Mouse (Mus musculus) forebrain, embryonic 13.5 days (tissue): ENCODE measurements around the gene Cnksr3. TPM values are rescaled to one million over a fixed set of nuclear protein-coding genes. Genes with fewer than 3 reads are reported as not detected.

Experiments used
- ATAC-seq: fragments of 200-750 bp; cut with Nextera tagmentation; 2 replicates; pipeline ENCODE4 v1.8.0; 2017
- H3K27ac ChIP-seq: fragments of 300-500 bp; sonication (generic); 2 replicates; pipeline ENCODE4 v1.5.1; 2015; ENCODE audit warnings: inconsistent platforms, mild to moderate bottlenecking, moderate library complexity
- H3K27me3 ChIP-seq: fragments of 300-500 bp; sonication (generic); 2 replicates; pipeline ENCODE4 v1.6.1; 2015; ENCODE audit warnings: mild to moderate bottlenecking, inconsistent platforms
- H3K36me3 ChIP-seq: fragments of 300-500 bp; sonication (generic); 2 replicates; pipeline ENCODE4 v1.6.1; 2015; ENCODE audit warnings: mild to moderate bottlenecking, inconsistent platforms; ENCODE audit not compliant: poor library complexity, severe bottlenecking
- H3K4me1 ChIP-seq: fragments of 300-500 bp; sonication (generic); 2 replicates; pipeline ENCODE4 v1.6.1; 2015; ENCODE audit warnings: inconsistent platforms
- H3K4me2 ChIP-seq: fragments of 300-500 bp; sonication (generic); 2 replicates; pipeline ENCODE4 v1.6.1; 2015; ENCODE audit warnings: inconsistent platforms, mild to moderate bottlenecking, moderate library complexity
- H3K4me3 ChIP-seq: fragments of 300-500 bp; sonication (generic); 2 replicates; pipeline ENCODE4 v1.5.1; 2015; ENCODE audit warnings: mild to moderate bottlenecking, inconsistent platforms
- H3K9ac ChIP-seq: fragments of 300-500 bp; sonication (generic); 2 replicates; pipeline ENCODE4 v1.6.1; 2015; ENCODE audit warnings: mild to moderate bottlenecking, inconsistent platforms
- H3K9me3 ChIP-seq: fragments of 300-500 bp; sonication (generic); replicated peaks from 2 replicates; pipeline ENCODE4 v1.6.1; 2016; ENCODE audit warnings: inconsistent platforms
- WGBS: fragments of 180-500 bp; shearing (Covaris S2); methylation state at CpG from one replicate; pipeline ENCODE4 v1.1.7; 2015; 5-methylcytosine and 5-hydroxymethylcytosine counted together
- polyA plus RNA-seq: library from polyadenylated mRNA; unstranded; fragments of >200 nt; fragmentation: Nextera tagmentation; extraction: Ambion mirVana; gene quantifications from 2 replicates; pipeline ENCODE4 v1.2.1, GENCODE M21; 2015

Gene Cnksr3
- polyA plus RNA-seq, 1 experiment from 2014 or later = 4.2 TPM

DNA sequence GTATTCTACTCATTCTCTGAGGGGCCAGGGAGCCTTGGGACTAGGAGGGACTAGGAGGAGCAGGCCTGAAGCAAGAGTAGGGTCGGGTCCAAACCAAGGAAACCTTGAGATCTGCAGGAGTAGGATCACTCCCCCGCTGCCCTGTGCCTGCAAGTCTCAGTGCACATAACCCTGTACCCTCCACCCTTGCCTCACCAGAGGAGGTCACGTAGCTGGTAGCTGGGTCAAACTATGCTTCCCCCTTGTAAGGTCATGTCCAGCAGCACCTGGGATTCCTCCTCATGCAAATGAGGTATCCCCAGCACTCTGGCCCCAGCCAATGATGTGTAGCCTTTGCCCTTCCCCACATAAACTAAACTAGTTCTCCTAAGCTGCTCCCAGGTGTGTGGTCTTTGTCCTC is 41.6 kb downstream of the Cnksr3 start:
- no peaks in the 10 kb centered on the region for H3K4me1 ChIP-seq
- no peak overlapping the region for H3K27ac ChIP-seq
- H3K4me3 ChIP-seq = no peak overlapping the region
- WGBS = 93% methylated on average over 3 of the region's 3 CpGs
- H3K9ac ChIP-seq = no peak overlapping the region
- H3K27me3 ChIP-seq = 0 out of 2 replicates have a peak, but pooled peaks cover 3% of the 10 kb centered on the region
- H3K4me2 ChIP-seq = no peak overlapping the region
- ATAC-seq = no peak
- H3K9me3 ChIP-seq = no peaks in the 10 kb centered on the region
- H3K36me3 ChIP-seq = no peaks in the 10 kb centered on the region

DNA sequence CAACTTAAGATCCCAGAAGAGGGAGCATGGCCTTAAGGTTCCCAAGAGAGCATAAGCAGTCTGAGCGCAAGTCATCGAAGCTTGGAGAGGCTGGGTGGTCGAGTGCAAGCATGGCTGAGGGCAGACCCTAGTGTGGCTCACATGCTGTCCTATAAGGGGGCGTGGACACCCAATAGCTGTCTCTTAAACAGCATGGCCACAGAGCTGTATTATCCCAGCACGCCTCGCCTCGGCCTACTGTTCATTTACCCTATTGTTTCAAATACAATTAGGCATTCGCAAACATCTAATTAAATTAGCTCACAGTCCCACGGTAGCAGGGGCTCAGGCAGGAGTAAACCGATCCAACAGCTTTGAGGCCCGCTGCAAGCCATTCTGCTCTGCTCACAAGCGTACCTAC is 49.0 kb downstream of the Cnksr3 start:
- Histone ChIP-seq H3K27me3 (0 out of 2 replicates have a peak, but pooled peaks cover 8% of the 10 kb centered on the region), H3K9me3 (no peaks in the 10 kb centered on the region), H3K4me3 (no peak overlapping the region), H3K4me1 (peaks cover 31% of the 10 kb centered on the region), H3K36me3 (no peaks in the 10 kb centered on the region), H3K4me2 (no peak overlapping the region), H3K9ac (no peak overlapping the region), H3K27ac (no peak overlapping the region)
- WGBS = 22% methylated on average over 12 of the region's 12 CpGs
- peak; percentile 72 for ATAC-seq

DNA sequence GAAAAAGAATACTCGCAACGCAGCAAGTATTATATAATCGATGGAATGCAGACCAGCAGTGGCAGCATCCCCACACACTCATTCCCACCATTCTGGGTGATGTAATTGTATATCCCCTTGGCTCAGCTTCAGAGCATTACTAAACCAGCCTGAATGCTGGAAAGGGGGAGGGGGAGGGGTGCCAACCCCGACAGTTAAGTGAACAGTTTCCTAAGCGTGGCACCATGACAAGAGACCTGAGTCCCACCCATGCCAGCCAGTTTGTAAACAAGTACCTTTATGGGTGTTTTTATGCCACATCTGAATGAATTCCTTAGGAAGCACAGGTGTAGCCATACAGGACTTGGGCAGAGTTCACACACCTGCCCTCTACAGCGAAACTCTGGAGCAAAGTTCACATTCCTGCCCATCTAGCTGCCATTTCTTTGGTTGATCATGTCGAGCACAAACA is 53.0 kb downstream of the Cnksr3 start:
- Histone ChIP-seq H3K27ac (peak overlapping the region; percentile 61), H3K4me2 (peak overlapping the region; percentile 51), H3K9me3 (no peaks in the 10 kb centered on the region), H3K27me3 (0 out of 2 replicates have a peak, but pooled peaks cover 5% of the 10 kb centered on the region), H3K4me3 (peak overlapping the region; percentile 12; the same call in 1 of the 2 replicates), H3K9ac (no peak overlapping the region), H3K4me1 (peaks cover 33% of the 10 kb centered on the region), H3K36me3 (no peaks in the 10 kb centered on the region)
- WGBS = 45% methylated on average over 7 of the region's 7 CpGs
- ATAC-seq = peak; percentile 79

DNA sequence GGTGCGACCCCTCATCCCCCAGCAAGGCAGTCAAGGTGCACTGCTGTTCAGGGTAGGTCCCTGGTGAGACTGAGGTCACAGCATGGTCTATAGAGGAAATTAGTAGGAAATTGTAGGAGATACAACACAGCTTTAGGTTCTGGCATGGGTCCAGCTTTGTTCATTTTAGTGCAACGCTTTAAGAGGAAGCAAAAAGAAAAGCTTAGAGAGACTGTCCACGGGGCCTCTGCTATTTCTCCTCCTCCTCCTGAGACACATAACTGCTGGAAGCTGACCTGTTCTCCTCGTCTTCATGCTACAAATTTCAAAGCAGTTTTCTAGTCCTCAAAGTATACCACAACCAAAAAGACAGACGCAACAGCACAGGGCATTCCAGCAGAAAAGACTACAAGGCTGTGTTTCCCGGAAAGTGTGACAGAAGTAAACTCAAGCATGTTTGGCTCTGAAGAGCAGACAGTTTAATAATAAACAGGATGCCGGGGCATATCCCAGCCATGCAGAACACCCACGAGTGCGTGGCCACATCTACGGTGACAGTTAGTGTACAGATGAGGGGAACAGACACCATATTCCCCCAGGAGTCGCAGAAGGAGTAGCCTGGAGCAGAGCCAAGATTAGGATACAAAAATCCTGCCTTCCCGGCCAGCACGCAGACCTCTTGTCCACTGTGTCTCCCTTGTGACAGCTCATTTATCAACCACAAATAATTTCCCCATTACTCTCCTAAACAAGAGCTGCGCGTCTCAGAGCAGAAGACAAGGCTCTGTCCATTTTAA is 53.6 kb downstream of the Cnksr3 start:
- 0 out of 2 replicates have a peak, but pooled peaks cover 5% of the 10 kb centered on the region for H3K27me3 ChIP-seq
- ATAC-seq = peak; percentile 48
- peaks cover 29% of the 10 kb centered on the region for H3K4me1 ChIP-seq
- peak overlapping the region; percentile 12 for H3K4me3 ChIP-seq
- H3K9me3 ChIP-seq = no peaks in the 10 kb centered on the region
- WGBS = 35% methylated on average over 15 of the region's 15 CpGs
- H3K9ac ChIP-seq = peak overlapping the region; percentile 37
- H3K4me2 ChIP-seq = peak overlapping the region; percentile 51
- H3K27ac ChIP-seq = peak overlapping the region; percentile 61
- no peaks in the 10 kb centered on the region for H3K36me3 ChIP-seq

DNA sequence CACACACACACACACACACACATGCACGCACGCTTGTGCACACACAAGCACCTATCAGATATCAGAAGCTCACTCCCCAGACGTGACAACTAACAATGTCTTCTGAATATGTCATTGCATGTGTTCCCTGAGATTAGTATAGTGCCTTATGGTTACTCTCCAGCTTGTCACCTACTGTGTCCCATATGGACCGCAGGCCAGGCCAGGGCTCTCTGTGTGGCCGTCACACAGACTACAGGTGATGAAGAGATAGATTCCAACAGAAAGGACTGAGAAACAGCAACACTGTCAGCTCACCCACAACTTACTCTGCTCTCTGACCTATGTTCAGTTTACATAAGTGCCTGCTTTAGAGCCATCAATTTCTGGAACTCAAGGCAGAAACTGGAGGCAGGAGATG is 57.2 kb downstream of the Cnksr3 start:
- WGBS = 95% methylated on average over 5 of the region's 5 CpGs
- no peak overlapping the region for H3K9ac ChIP-seq
- no peaks in the 10 kb centered on the region for H3K9me3 ChIP-seq
- H3K36me3 ChIP-seq = no peaks in the 10 kb centered on the region
- H3K4me3 ChIP-seq = no peak overlapping the region
- H3K4me2 ChIP-seq = no peak overlapping the region
- no peaks in the 10 kb centered on the region for H3K27me3 ChIP-seq
- ATAC-seq = no peak
- H3K27ac ChIP-seq = no peak overlapping the region
- peaks cover 19% of the 10 kb centered on the region for H3K4me1 ChIP-seq

DNA sequence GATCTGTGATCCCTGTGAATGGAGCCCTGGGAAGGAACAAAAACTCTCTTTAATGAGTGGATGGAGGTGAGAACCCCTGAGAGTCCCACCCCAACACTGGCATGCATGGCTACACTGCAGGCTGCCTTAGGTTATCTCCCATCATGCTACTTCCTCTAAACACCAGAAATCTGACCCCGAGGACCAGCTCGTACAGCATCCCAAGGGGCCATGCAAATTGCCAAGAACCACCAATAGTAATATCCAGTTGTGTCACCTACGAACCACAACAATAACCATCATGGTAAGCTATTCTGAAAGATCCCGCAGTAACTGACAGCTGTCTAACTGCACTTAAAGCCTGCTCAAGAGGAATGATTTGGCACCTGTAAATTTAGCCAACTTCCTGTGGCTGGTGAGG is 59.1 kb downstream of the Cnksr3 start:
- Histone ChIP-seq H3K9ac (no peak overlapping the region), H3K36me3 (no peaks in the 10 kb centered on the region), H3K4me2 (no peak overlapping the region), H3K4me3 (no peak overlapping the region), H3K27me3 (no peaks in the 10 kb centered on the region), H3K27ac (no peak overlapping the region), H3K9me3 (no peaks in the 10 kb centered on the region), H3K4me1 (peaks cover under 1% of the 10 kb centered on the region)
- 86% methylated on average over 4 of the region's 4 CpGs for WGBS
- ATAC-seq = no peak

DNA sequence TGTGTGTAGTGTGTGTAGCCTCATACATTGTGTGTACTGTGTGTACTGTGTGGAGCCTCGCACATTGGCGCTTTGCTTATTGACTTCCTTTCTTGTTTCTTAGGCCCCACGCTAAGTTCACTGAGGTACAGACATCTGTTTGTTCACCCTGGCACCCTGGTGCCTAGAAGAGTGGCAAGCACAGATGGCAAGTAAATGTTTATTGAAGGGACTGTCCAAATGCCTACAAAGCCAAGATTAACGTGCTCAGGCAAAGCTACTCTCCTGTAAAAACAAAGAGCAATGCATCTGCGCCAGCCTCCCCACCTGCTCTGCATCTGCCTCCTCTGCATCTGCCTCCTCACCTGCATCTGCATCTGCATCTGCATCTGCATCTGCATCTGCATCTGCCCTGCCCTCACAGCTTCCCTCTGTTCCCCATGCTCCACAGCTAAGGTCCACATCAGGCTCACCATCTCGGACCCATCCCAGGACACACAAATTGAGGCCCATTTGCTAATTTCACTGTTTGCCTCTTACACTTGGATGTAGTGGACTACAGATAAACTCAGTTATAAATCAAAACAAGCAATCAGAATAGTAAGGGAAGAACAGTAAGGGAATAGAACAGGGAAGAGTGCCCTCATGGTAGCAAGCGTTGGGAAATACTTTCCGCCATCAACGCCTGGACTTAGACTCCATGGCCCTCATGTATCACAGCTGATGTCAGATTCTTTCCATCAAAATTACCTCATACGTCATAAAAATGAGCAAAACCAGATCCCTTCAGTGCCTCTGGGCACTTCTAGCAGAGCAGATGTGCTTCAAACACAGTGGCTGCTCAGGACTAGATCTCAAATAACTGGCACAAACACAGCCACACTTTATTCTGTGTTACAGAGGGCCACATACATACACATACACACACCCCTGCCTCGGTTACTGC is 62.1 kb downstream of the Cnksr3 start:
- no peak for ATAC-seq
- 89% methylated on average over 11 of the region's 11 CpGs for WGBS
- H3K36me3 ChIP-seq = no peaks in the 10 kb centered on the region

DNA sequence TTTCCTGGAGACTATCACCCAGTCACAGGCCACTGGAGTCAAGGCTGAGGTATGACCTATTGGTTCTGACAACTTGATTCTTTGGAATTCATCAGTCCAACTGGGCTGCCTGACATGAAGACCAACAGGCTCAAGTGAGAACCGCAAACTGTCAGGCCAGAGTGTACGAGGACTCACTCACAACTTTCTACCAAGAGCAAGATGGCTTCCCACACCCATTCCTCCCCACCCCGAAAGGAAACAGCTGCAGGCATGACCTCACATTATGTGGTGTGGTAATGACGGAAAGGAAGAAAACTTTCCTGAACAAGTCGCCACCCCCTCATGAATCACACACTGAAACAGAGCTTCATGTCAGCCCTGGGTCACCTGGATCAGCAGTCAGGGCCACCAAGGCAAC is 66.4 kb downstream of the Cnksr3 start:
- no peaks in the 10 kb centered on the region for H3K27me3 ChIP-seq
- no peak for ATAC-seq
- H3K36me3 ChIP-seq = no peaks in the 10 kb centered on the region

More for the DNA sequence above, 62.1 kb downstream of the Cnksr3 start:
- H3K4me3 ChIP-seq = no peak overlapping the region
- no peak overlapping the region for H3K9ac ChIP-seq
- no peaks in the 10 kb centered on the region for H3K27me3 ChIP-seq
- no peak overlapping the region for H3K27ac ChIP-seq
- H3K4me1 ChIP-seq = no peaks in the 10 kb centered on the region
- H3K9me3 ChIP-seq = no peaks in the 10 kb centered on the region
- no peak overlapping the region for H3K4me2 ChIP-seq

DNA sequence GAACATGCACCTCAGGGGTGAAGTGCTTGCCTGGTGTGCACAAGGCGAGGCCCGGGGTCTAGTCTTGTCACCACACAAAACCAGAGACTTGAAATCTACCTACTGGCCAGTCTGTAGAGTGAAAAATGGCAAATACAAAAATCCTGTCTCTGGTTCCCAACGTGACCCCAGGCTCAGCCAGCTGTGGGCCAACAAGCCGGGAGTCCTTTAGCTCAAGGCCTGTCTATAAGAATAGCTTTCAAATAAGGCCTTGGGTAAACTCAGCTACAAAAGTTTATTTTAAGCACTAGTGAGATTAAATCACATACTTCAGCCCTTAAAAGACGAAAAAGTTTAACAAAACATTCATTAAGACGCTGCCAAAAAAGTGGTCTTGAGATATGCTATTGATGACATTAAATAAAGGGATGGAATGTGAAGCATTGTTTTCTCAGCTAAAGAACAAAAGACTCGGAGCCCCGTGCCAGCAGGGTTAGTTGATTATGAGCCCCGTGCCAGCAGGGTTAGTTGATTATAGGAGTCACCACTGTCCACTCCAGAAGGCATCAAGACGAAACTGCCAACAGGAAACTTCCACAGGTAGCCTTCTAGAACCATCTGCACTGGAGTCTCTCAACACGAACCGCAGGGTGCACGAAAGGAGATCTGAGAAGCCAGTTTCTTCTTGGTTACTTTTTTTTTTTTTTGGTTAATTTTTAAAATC is 67.8 kb downstream of the Cnksr3 start:
- Histone ChIP-seq H3K27me3 (no peaks in the 10 kb centered on the region), H3K4me2 (no peak overlapping the region), H3K9ac (no peak overlapping the region), H3K27ac (no peak overlapping the region), H3K4me1 (peaks cover 3% of the 10 kb centered on the region; the same call in 1 of the 2 replicates), H3K9me3 (no peaks in the 10 kb centered on the region), H3K36me3 (no peaks in the 10 kb centered on the region), H3K4me3 (no peak overlapping the region)
- no peak for ATAC-seq
- WGBS = 53% methylated on average over 13 of the region's 13 CpGs

More for the DNA sequence above, 66.4 kb downstream of the Cnksr3 start:
- peaks cover 3% of the 10 kb centered on the region; the same call in 1 of the 2 replicates for H3K4me1 ChIP-seq
- 87% methylated on average over 5 of the region's 5 CpGs for WGBS
- H3K9ac ChIP-seq = no peak overlapping the region
- no peak overlapping the region for H3K27ac ChIP-seq
- H3K9me3 ChIP-seq = no peaks in the 10 kb centered on the region
- no peak overlapping the region for H3K4me3 ChIP-seq
- H3K4me2 ChIP-seq = no peak overlapping the region

DNA sequence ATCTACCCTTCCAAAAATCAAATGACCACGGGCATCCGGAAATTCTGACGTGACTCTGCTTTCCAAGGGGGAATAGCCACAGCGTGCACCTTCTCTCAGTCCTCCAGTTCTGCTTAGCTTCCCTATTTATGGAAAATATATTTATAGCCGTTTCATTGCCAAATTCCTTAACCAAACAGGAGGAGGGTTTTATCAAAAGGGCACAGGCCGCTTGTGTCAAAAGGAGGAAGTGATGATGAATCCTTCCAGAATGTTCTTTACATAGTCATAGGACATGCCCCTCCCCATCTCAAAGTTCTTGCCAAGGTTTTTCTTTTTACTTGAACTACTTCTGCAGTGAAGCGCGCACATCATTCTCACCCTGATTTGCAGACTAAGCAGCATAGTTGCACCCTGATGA is 69.8 kb downstream of the Cnksr3 start:
- Histone ChIP-seq H3K4me3 (no peak overlapping the region), H3K9ac (no peak overlapping the region), H3K4me1 (peaks cover 3% of the 10 kb centered on the region; the same call in 1 of the 2 replicates), H3K27ac (no peak overlapping the region), H3K4me2 (no peak overlapping the region), H3K9me3 (no peaks in the 10 kb centered on the region), H3K36me3 (no peaks in the 10 kb centered on the region), H3K27me3 (no peaks in the 10 kb centered on the region)
- 96% methylated on average over 8 of the region's 8 CpGs for WGBS
- no peak for ATAC-seq

DNA sequence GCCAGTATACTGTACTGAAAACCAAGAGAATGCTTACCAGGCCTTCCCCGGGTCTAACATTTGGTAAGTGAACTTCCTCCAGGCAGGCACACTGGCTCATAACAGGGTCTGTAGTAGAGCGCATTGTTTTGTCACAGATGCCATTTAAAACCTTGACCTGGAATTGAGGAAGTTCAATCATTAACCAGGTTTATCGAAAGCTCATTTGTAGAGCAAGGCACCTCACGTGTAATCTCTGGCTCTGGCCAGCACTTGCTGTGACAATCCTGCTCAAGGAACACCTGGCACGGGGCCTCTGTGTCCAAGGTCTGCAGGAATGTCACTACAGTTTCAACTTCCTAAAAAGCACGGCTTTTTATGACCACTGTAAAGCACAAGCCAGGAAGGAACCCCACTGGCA is 71.8 kb downstream of the Cnksr3 start:
- no peaks in the 10 kb centered on the region for H3K27me3 ChIP-seq
- peaks cover 3% of the 10 kb centered on the region; the same call in 1 of the 2 replicates for H3K4me1 ChIP-seq
- H3K9me3 ChIP-seq = no peaks in the 10 kb centered on the region
- ATAC-seq = no peak
- H3K4me3 ChIP-seq = no peak overlapping the region
- H3K27ac ChIP-seq = no peak overlapping the region
- H3K36me3 ChIP-seq = no peaks in the 10 kb centered on the region
- H3K9ac ChIP-seq = no peak overlapping the region
- H3K4me2 ChIP-seq = no peak overlapping the region
- WGBS = 86% methylated on average over 6 of the region's 6 CpGs
